Mouse (Mus musculus): ENCODE measurements at regions not wholly inside any gene's neighbourhood (a gene's known extent, or its start where the extent isn't known, plus 50 kb on each side); places are given as distances from the start of the nearest gene placed in this dataset.

DNA sequence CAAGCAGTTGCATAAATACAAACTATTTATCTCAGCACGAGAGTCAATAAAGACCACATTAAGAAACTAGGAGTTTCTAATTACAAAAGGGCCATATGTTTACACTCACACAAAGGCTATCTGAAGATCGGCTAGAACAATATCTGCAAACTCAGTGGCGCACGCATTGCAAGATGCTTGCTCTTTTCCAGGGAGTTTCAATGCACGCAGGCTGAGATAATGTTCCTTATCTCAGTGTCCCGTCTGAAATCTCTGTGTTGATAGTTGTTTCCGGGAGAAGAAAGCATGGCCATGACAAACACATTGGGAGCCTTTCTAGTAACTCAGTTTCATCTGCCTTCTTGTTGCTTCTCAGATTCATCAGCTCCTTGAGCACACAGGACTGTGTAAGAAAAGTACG, 192.6 kb upstream of the Daam1 start:
- 32% methylated on average over 8 of the region's 8 CpGs for WGBS
- no peaks in the 10 kb centered on the region for H3K36me3 ChIP-seq (ENCODE audit: insufficient read depth, low read length)
- no peaks in the 10 kb centered on the region for H3K9me3 ChIP-seq (ENCODE audit: low read length)
- no peak overlapping the region for H3K27ac ChIP-seq (ENCODE audit: low read length)
- TF ChIP-seq EP300 (IDR thresholded peaks at IDR 0.05), result no peak
- TF ChIP-seq CTCF (IDR thresholded peaks at IDR 0.05), result no peak
- DNase-seq (ENCODE audit: low spot score) (no peak), ATAC-seq (no peak)
- H3K9ac ChIP-seq (replicated peaks; ENCODE audit: low read depth), result no peak overlapping the region
- no peaks in the 10 kb centered on the region for H3K27me3 ChIP-seq (replicated peaks; ENCODE audit: insufficient read depth, low read length)
- no peaks in the 10 kb centered on the region; the same call in 1 of the 2 replicates for H3K4me1 ChIP-seq (ENCODE audit: insufficient read depth, low read depth, low read length)
- H3K4me2 ChIP-seq (replicated peaks; ENCODE audit: low read depth, low read length), result no peak overlapping the region
- no peak overlapping the region for H3K4me3 ChIP-seq (ENCODE audit: low read depth, low read length)

GRCm38 (mm10) chr12:71640058-71640501, 190.8 kb upstream of the Daam1 start:
- Histone ChIP-seq H3K4me3 (ENCODE audit: low read depth, low read length) (no peak overlapping the region), H3K4me1 (ENCODE audit: insufficient read depth, low read depth, low read length) (no peaks in the 10 kb centered on the region; the same call in 1 of the 2 replicates), H3K36me3 (ENCODE audit: insufficient read depth, low read length) (no peaks in the 10 kb centered on the region), H3K9me3 (ENCODE audit: low read length) (no peaks in the 10 kb centered on the region), H3K4me2 (replicated peaks; ENCODE audit: low read depth, low read length) (no peak overlapping the region), H3K9ac (replicated peaks; ENCODE audit: low read depth) (no peak overlapping the region), H3K27ac (ENCODE audit: low read length) (no peak overlapping the region), H3K27me3 (replicated peaks; ENCODE audit: insufficient read depth, low read length) (no peaks in the 10 kb centered on the region)
- peak; percentile 65 for DNase-seq (ENCODE audit: low spot score)
- 31% methylated on average over 10 of the region's 10 CpGs for WGBS
- peak; percentile 71; the same call in 1 of the 2 replicates for ATAC-seq
- TF ChIP-seq EP300 (IDR thresholded peaks at IDR 0.05), result no peak
- no peak for TF ChIP-seq CTCF (IDR thresholded peaks at IDR 0.05)

DNA sequence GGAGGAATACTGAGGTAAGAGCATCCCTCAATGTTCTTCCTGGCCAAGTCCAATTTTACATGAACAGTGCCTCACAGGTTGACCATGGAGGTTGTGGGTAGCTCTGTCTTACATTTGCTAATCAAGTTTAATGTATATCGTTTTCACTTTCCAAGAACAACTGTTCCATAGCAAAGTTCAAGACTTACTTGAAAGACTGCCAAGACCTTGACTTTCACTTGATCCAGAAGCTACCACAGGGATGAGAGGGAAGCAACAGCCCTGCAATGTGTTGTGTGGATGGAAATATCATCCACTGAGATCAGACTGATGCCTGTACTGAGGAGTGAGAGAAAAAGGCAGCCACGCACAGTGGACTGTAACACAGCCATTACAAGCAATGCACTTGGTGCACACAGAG, 189.4 kb upstream of the Daam1 start:
- Histone ChIP-seq H3K4me1 (ENCODE audit: insufficient read depth, low read depth, low read length) (no peaks in the 10 kb centered on the region; the same call in 1 of the 2 replicates), H3K27ac (ENCODE audit: low read length) (no peak overlapping the region), H3K9me3 (ENCODE audit: low read length) (no peaks in the 10 kb centered on the region), H3K36me3 (ENCODE audit: insufficient read depth, low read length) (no peaks in the 10 kb centered on the region), H3K4me3 (ENCODE audit: low read depth, low read length) (no peak overlapping the region), H3K9ac (replicated peaks; ENCODE audit: low read depth) (no peak overlapping the region), H3K4me2 (replicated peaks; ENCODE audit: low read depth, low read length) (no peak overlapping the region), H3K27me3 (replicated peaks; ENCODE audit: insufficient read depth, low read length) (no peaks in the 10 kb centered on the region)
- TF ChIP-seq EP300 (IDR thresholded peaks at IDR 0.05), result no peak
- no peak for TF ChIP-seq CTCF (IDR thresholded peaks at IDR 0.05)
- ATAC-seq (no peak), DNase-seq (ENCODE audit: low spot score) (no peak)
- 67% methylated on average over 2 of the region's 2 CpGs for WGBS

GRCm38 (mm10) chr12:71642797-71643337, 188.0 kb upstream of the Daam1 start:
- 58% methylated on average over 8 of the region's 8 CpGs for WGBS
- DNase-seq (ENCODE audit: low spot score) (peak; percentile 17), ATAC-seq (no peak)
- Histone ChIP-seq H3K36me3 (ENCODE audit: insufficient read depth, low read length) (no peaks in the 10 kb centered on the region), H3K4me2 (replicated peaks; ENCODE audit: low read depth, low read length) (no peak overlapping the region), H3K27me3 (replicated peaks; ENCODE audit: insufficient read depth, low read length) (no peaks in the 10 kb centered on the region), H3K4me1 (ENCODE audit: insufficient read depth, low read depth, low read length) (no peaks in the 10 kb centered on the region), H3K9me3 (ENCODE audit: low read length) (no peaks in the 10 kb centered on the region), H3K9ac (replicated peaks; ENCODE audit: low read depth) (no peak overlapping the region), H3K4me3 (ENCODE audit: low read depth, low read length) (no peak overlapping the region), H3K27ac (ENCODE audit: low read length) (no peak overlapping the region)
- TF ChIP-seq CTCF (IDR thresholded peaks at IDR 0.05) (no peak), EP300 (IDR thresholded peaks at IDR 0.05) (no peak)

- ATAC-seq, result no peak
- H3K27me3 ChIP-seq (replicated peaks; ENCODE audit: insufficient read depth, low read length), result no peaks in the 10 kb centered on the region
Observed at GRCm38 (mm10) chr12:71651251-71651650, 179.6 kb upstream of the Daam1 start.

DNA sequence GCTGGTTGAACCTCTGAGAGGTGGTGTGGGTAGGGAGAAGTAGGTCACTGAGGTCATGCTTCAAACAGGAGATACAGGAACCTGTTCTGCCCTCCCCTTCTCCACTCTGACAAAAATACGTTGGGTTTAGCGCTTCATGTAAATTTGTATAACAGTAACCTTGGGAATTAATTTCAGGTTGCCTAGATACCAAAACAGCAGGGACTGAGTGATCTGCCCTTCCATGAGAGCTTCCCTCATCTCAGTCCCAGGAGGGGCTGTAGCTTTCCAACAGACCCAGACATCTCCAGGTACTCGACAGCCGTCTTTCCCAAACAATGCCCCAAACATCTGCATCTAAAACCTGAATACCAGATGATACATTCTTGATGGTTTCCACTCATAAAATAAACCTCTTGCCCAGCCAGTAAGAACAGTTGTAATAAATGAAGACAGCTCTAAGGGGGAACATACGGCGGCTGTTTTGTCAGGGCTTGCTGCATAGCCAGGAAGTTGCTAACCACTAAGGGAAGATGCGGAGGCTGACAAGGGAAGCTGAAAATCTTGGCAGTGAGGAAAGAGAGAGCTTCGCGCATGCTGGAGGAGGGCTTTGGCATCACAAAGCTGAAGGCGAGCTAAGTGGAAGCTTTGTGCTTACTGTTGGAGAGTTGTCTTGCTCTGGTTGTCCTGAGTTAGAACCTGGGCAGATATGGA, 137.4 kb upstream of the Daam1 start:
- H3K4me1 ChIP-seq (ENCODE audit: insufficient read depth, low read depth, low read length), result no peaks in the 10 kb centered on the region
- no peak overlapping the region for H3K27ac ChIP-seq (ENCODE audit: low read length)
- no peak overlapping the region for H3K4me2 ChIP-seq (replicated peaks; ENCODE audit: low read depth, low read length)
- no peak overlapping the region for H3K4me3 ChIP-seq (ENCODE audit: low read depth, low read length)
- WGBS, result 68% methylated on average over 10 of the region's 10 CpGs
- ATAC-seq (no peak), DNase-seq (ENCODE audit: low spot score) (no peak)
- no peak for TF ChIP-seq EP300 (IDR thresholded peaks at IDR 0.05)
- TF ChIP-seq CTCF (IDR thresholded peaks at IDR 0.05), result no peak
- H3K9me3 ChIP-seq (ENCODE audit: low read length), result no peaks in the 10 kb centered on the region
- no peaks in the 10 kb centered on the region for H3K36me3 ChIP-seq (ENCODE audit: insufficient read depth, low read length)
- no peak overlapping the region for H3K9ac ChIP-seq (replicated peaks; ENCODE audit: low read depth)
- no peaks in the 10 kb centered on the region for H3K27me3 ChIP-seq (replicated peaks; ENCODE audit: insufficient read depth, low read length)

More at GRCm38 (mm10) chr12:71651251-71651650, 179.6 kb upstream of the Daam1 start:
- H3K36me3 ChIP-seq (ENCODE audit: insufficient read depth, low read length), result no peaks in the 10 kb centered on the region
- no peak overlapping the region for H3K4me2 ChIP-seq (replicated peaks; ENCODE audit: low read depth, low read length)
- 55% methylated on average over 2 of the region's 2 CpGs for WGBS
- H3K27ac ChIP-seq (ENCODE audit: low read length), result no peak overlapping the region
- no peak for DNase-seq (ENCODE audit: low spot score)
- H3K4me3 ChIP-seq (ENCODE audit: low read depth, low read length), result no peak overlapping the region
- no peaks in the 10 kb centered on the region for H3K9me3 ChIP-seq (ENCODE audit: low read length)
- TF ChIP-seq CTCF (IDR thresholded peaks at IDR 0.05) (no peak), EP300 (IDR thresholded peaks at IDR 0.05) (no peak)
- H3K4me1 ChIP-seq (ENCODE audit: insufficient read depth, low read depth, low read length), result no peaks in the 10 kb centered on the region
- no peak overlapping the region for H3K9ac ChIP-seq (replicated peaks; ENCODE audit: low read depth)

All from lung, postnatal 0 days (tissue).